Mouse (Mus musculus): ENCODE measurements at regions not wholly inside any gene's neighbourhood (a gene's known extent, or its start where the extent isn't known, plus 50 kb on each side); places are given as distances from the start of the nearest gene placed in this dataset.

GRCm38 (mm10) chr2:169450801-169451200 is 136.7 kb downstream of the Gm11011 start:
- no peak for DNase-seq (ENCODE audit: low spot score)

- no peak for DNase-seq (ENCODE audit: low spot score)
These were observed 139.9 kb downstream of the Gm11011 start for GRCm38 (mm10) chr2:169447495-169448280.

GRCm38 (mm10) chr2:169445877-169446276 is 141.7 kb downstream of the Gm11011 start:
- DNase-seq (ENCODE audit: low spot score), result no peak

GRCm38 (mm10) chr2:169445371-169445770 is 142.2 kb downstream of the Gm11011 start:
- DNase-seq (ENCODE audit: low spot score), result no peak

- DNase-seq (ENCODE audit: low spot score), result no peak
These were observed 144.3 kb downstream of the Gm11011 start for GRCm38 (mm10) chr2:169443271-169443670.

GRCm38 (mm10) chr2:169431516-169431915 is 156.0 kb downstream of the Gm11011 start:
- DNase-seq (ENCODE audit: low spot score), result no peak

GRCm38 (mm10) chr2:169429411-169429810 is 158.1 kb downstream of the Gm11011 start:
- DNase-seq (ENCODE audit: low spot score), result no peak

- no peak for DNase-seq (ENCODE audit: low spot score)
These were observed 163.2 kb downstream of the Gm11011 start for GRCm38 (mm10) chr2:169424166-169424920.

GRCm38 (mm10) chr2:169412361-169412760 is 175.2 kb downstream of the Gm11011 start:
- no peak for DNase-seq (ENCODE audit: low spot score)

- DNase-seq (ENCODE audit: low spot score), result no peak
These were observed 177.5 kb downstream of the Gm11011 start for GRCm38 (mm10) chr2:169410080-169410479.

GRCm38 (mm10) chr2:169404908-169405690 is 182.4 kb downstream of the Gm11011 start:
- DNase-seq (ENCODE audit: low spot score), result no peak

GRCm38 (mm10) chr2:169397758-169398157 is 189.8 kb downstream of the Gm11011 start:
- no peak for DNase-seq (ENCODE audit: low spot score)

GRCm38 (mm10) chr2:169397013-169397412 is 190.5 kb downstream of the Gm11011 start:
- DNase-seq (ENCODE audit: low spot score), result no peak

GRCm38 (mm10) chr2:169396294-169396693 is 191.3 kb downstream of the Gm11011 start:
- DNase-seq (ENCODE audit: low spot score), result no peak

- DNase-seq (ENCODE audit: low spot score), result no peak
These were observed 197.9 kb downstream of the Gm11011 start for GRCm38 (mm10) chr2:169389611-169390010.

GRCm38 (mm10) chr2:169388569-169388968 is 199.0 kb downstream of the Gm11011 start:
- no peak for DNase-seq (ENCODE audit: low spot score)

- DNase-seq (ENCODE audit: low spot score), result no peak
These were observed 199.6 kb downstream of the Gm11011 start for GRCm38 (mm10) chr2:169387765-169388518.

- DNase-seq (ENCODE audit: low spot score), result no peak
These were observed 203.8 kb downstream of the Gm11011 start for GRCm38 (mm10) chr2:169383701-169384100.

GRCm38 (mm10) chr2:169373069-169373468 is 214.5 kb downstream of the Gm11011 start:
- no peak for DNase-seq (ENCODE audit: low spot score)

- DNase-seq (ENCODE audit: low spot score), result no peak
These were observed 222.5 kb downstream of the Gm11011 start for GRCm38 (mm10) chr2:169365046-169365445.

- no peak for DNase-seq (ENCODE audit: low spot score)
These were observed 227.3 kb downstream of the Gm11011 start for GRCm38 (mm10) chr2:169360272-169360671.

- DNase-seq (ENCODE audit: low spot score), result no peak
These were observed 230.1 kb downstream of the Gm11011 start for GRCm38 (mm10) chr2:169357400-169357799.
